Mouse (Mus musculus) C2C12 (cell line): Measurements from ENCODE around the gene Hap1.

Experiments used
- CEBPB ChIP-seq: IDR thresholded peaks from one replicate; pipeline ENCODE4 v1.6.1; 2011; ENCODE audit warnings: low read depth, mild to moderate bottlenecking, control low read depth, moderate library complexity
- CTCF ChIP-seq: IDR thresholded peaks from one replicate; pipeline ENCODE4 v1.5.1; 2011; ENCODE audit not compliant: control insufficient read depth, insufficient read depth, insufficient read length
- FOSL1 ChIP-seq: IDR thresholded peaks from one replicate; pipeline ENCODE4 v1.8.0; 2011; ENCODE audit warnings: mild to moderate bottlenecking, low read length; ENCODE audit not compliant: poor library complexity, insufficient read depth, severe bottlenecking
- MAX ChIP-seq: IDR thresholded peaks from one replicate; pipeline ENCODE4 v1.6.1; 2011; ENCODE audit warnings: mild to moderate bottlenecking, control low read depth
- MYOD1 ChIP-seq: IDR thresholded peaks from one replicate; pipeline ENCODE4 v1.6.1; 2011; ENCODE audit warnings: low read depth; ENCODE audit not compliant: control insufficient read depth, insufficient read length
- MYOG ChIP-seq: IDR thresholded peaks from one replicate; pipeline ENCODE4 v1.6.1; 2011; ENCODE audit not compliant: control insufficient read depth, insufficient read length; ENCODE audit errors: extremely low read depth
- USF1 ChIP-seq: IDR thresholded peaks from one replicate; pipeline ENCODE4 v1.6.1; 2011; ENCODE audit warnings: low read depth, mild to moderate bottlenecking, control low read depth, moderate library complexity

- TF ChIP-seq CTCF (no peak), MYOD1 (no peak), MYOG (no peak), CEBPB (no peak), MAX (no peak), USF1 (no peak), FOSL1 (no peak)
Measured at GRCm38 (mm10) chr11:100402682-100403081, 46.8 kb upstream of the Hap1 start.
